Mouse (Mus musculus) olfactory bulb, adult 2 months (tissue): ENCODE data around the gene Arl8a. TPM values are rescaled to one million over a fixed set of nuclear protein-coding genes. Genes with fewer than 3 reads are reported as not detected.

ENCODE experiments used
- H3K27ac ChIP-seq: fragments of 200-500 bp; 2 replicates; pipeline ENCODE4 v1.5.1; 2012; ENCODE audit warnings: low read depth, low read length; ENCODE audit not compliant: insufficient read depth
- H3K4me1 ChIP-seq: fragments of 200-500 bp; 2 replicates; pipeline ENCODE4 v1.6.1; 2012; ENCODE audit warnings: low read length; ENCODE audit not compliant: control insufficient read depth, insufficient read depth
- H3K4me3 ChIP-seq: fragments of 200-500 bp; 2 replicates; pipeline ENCODE4 v1.5.1; 2012; ENCODE audit warnings: mild to moderate bottlenecking, low read depth, low read length, moderate library complexity; ENCODE audit not compliant: insufficient read depth
- CTCF ChIP-seq: fragments of 200-500 bp; IDR thresholded peaks from 2 replicates; pipeline ENCODE4 v1.5.1; 2012; ENCODE audit warnings: low read depth, mild to moderate bottlenecking, low read length, moderate library complexity; ENCODE audit not compliant: insufficient read depth
- POLR2A ChIP-seq: fragments of 200-500 bp; IDR thresholded peaks from 2 replicates; pipeline ENCODE4 v1.6.1; 2012; ENCODE audit warnings: mild to moderate bottlenecking, low read depth, low read length, moderate library complexity; ENCODE audit not compliant: insufficient read depth
- WGBS: fragments of 180-500 bp; shearing (Covaris S2); methylation state at CpG from one replicate; pipeline ENCODE4 v1.1.7; 2018; 5-methylcytosine and 5-hydroxymethylcytosine counted together
- polyA plus RNA-seq: library from polyadenylated mRNA; stranded (reverse); fragments of >200 nt; gene quantifications from 2 replicates; pipeline ENCODE4 v1.2.4, GENCODE M21; 2012; ENCODE audit warnings: low replicate concordance; ENCODE audit not compliant: missing spikeins, insufficient read depth, insufficient read length

Gene Arl8a
- polyA plus RNA-seq, 1 experiment: not detected

GRCm38 (mm10) chr1:135160411-135161050 lies 13.9 kb downstream of the Arl8a start:
- no peak overlapping the region for H3K4me3 ChIP-seq
- 76% methylated on average over 13 of the region's 13 CpGs for WGBS
- no peak for TF ChIP-seq POLR2A
- no peak for TF ChIP-seq CTCF
- H3K27ac ChIP-seq: no peak overlapping the region
- H3K4me1 ChIP-seq: peaks cover 21% of the 10 kb centered on the region

- Histone ChIP-seq H3K4me1 (peaks cover 21% of the 10 kb centered on the region), H3K27ac (peak overlapping the region; percentile 71; the same call in 1 of the 2 replicates), H3K4me3 (peak overlapping the region; percentile 24; the same call in 1 of the 2 replicates)
- TF ChIP-seq POLR2A (no peak), CTCF (no peak)
- 50% methylated on average over 6 of the region's 6 CpGs for WGBS
Observed at GRCm38 (mm10) chr1:135162720-135163119, 16.1 kb downstream of the Arl8a start.

DNA sequence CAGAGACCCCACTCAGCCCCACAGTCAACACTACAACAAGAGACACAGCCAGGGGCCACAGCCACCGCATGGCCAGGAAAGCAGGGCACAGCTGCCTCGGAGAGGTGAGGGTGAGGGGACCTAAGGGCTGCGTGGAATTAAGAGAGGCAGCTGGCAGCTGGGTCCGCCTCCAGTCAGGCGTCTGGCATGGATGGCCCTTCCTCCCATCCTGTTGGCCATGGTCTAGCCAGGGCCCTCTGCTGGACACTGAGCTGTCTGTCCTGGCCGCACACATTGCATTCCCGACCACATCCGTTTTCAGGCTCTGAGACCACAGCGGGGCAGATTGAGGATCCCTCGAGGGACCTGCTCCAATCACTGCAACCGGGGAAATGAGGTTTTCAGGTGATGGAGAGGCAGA lies 20.8 kb downstream of the Arl8a start, which contains the start of gene Gpr37l1:
Gene Gpr37l1 (minus strand): TSS at position 247 of the 400 bp plus-strand sequence.
- 66% methylated on average over 11 of the region's 11 CpGs for WGBS
- peaks cover 7% of the 10 kb centered on the region for H3K4me1 ChIP-seq
- H3K27ac ChIP-seq: peak within 1 kb of the TSS; percentile 71
- peak within 1 kb of the TSS; percentile 36 for H3K4me3 ChIP-seq
- no peak for TF ChIP-seq POLR2A
- no peak for TF ChIP-seq CTCF

DNA sequence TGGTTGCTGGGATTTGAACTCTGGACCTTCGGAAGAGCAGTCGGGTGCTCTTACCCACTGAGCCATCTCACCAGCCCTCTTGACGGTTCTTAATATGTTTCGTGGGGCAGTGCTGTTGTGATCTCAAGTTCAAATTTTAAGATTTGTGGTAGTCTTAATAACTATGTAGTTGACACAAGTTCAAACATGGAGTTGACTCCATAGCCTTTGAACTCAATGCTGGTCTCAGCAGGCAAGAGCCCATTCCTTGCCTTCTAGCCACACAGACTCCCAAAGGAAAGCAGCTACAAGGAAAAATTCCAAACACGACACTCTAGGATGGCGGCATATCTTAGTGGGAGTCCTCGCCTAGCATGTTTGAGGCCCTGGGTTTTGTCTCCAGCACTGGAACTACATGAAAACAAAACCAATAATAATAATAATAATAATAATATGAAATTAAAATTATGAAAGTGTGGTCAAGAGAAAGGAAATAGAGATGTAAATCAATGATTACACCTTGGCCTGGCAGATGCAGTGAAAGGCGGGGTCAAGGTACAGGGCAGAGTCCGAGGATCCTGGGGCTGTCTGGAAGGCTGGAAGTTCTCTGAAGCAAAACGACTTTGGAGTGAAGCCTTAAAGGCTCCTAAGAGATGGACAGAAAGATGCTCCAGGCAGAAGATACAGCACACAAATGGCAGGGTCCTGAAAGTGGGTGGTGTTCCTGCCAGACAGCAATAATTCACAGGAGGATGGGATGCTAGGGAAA lies 22.0 kb downstream of the Arl8a start:
- Histone ChIP-seq H3K4me3 (no peak overlapping the region), H3K4me1 (peaks cover 7% of the 10 kb centered on the region), H3K27ac (no peak overlapping the region)
- TF ChIP-seq CTCF (no peak), POLR2A (no peak)
- 92% methylated on average over 10 of the region's 10 CpGs for WGBS

DNA sequence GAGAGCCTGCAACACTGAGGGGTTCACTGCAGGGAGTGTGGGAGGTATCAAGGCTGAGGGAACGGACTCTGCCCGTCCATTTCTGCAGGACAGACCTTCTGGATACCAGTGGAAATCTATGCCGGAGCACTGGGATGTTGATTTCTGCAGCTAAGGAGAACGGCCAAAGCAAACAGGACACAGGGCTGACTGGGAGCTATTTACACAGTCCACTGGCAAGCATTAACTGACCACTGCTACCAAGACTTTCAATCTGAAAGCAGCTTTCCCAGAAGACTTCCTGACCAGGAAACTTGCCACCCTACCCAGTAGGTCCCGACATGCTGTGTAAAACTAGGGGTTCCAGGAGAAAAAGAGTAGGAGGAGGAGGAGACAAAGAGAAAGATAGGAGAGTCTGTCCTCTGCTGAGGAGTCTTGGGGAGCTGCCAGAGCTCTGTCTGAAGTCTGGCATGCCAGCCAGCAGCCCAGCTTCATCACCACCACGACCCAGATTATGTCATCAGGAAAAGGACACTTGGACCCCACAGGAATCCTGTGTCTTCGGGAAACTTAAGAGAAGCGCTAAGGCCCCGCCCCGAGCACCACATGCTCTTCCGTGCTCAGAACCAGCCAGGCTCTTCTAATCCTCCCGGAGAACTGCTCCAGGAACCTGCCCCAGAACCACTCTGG lies 23.1 kb downstream of the Arl8a start:
- 33% methylated on average over 12 of the region's 12 CpGs for WGBS
- H3K4me1 ChIP-seq: peaks cover 7% of the 10 kb centered on the region
- peak overlapping the region; percentile 28; the same call in 1 of the 2 replicates for H3K27ac ChIP-seq
- H3K4me3 ChIP-seq: no peak overlapping the region
- TF ChIP-seq CTCF: no peak
- TF ChIP-seq POLR2A: no peak

DNA sequence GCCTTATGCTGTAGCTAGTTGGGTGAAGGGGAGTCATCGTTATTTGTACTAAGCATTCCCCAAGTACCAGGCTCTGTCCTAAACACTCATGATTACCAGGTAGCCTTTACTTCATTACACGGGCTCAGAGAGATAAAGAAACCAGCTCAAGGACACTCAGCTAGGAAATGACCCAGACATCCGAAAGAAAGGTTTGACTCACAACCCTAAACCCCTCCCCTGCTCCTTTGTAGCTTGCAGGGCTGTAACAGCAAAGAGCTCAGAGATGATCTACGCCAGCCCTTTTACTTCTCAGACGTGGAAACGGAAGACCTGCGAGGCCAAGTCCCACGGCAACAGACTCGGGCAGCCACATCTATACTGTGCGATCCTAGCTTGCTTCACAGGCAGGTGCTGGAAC lies 23.7 kb downstream of the Arl8a start:
- H3K27ac ChIP-seq: no peak overlapping the region
- 72% methylated on average over 10 of the region's 10 CpGs for WGBS
- TF ChIP-seq CTCF: no peak
- no peak for TF ChIP-seq POLR2A
- peaks cover 7% of the 10 kb centered on the region for H3K4me1 ChIP-seq
- H3K4me3 ChIP-seq: no peak overlapping the region

DNA sequence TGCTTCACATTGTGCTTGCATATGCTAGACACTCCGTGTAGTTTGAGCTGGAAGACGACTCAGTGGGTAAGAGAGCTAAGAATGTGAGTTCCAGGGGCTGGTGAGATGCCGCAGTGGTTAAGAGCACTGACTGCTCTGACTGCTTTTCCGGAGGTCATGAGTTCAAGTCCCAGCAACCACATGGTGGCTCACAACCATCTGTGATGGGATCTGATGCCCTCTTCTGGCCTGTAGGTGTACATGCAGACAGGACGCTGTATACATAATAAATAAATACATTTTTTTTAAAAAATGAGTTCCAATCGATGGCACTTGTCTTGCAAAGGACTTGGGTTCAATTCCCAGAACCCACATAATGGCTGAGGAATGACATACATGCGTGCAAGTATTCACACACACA lies 24.6 kb downstream of the Arl8a start:
- H3K27ac ChIP-seq: no peak overlapping the region
- H3K4me1 ChIP-seq: peaks cover 7% of the 10 kb centered on the region
- 85% methylated on average over 7 of the region's 7 CpGs for WGBS
- H3K4me3 ChIP-seq: no peak overlapping the region
- TF ChIP-seq POLR2A: no peak
- TF ChIP-seq CTCF: no peak

DNA sequence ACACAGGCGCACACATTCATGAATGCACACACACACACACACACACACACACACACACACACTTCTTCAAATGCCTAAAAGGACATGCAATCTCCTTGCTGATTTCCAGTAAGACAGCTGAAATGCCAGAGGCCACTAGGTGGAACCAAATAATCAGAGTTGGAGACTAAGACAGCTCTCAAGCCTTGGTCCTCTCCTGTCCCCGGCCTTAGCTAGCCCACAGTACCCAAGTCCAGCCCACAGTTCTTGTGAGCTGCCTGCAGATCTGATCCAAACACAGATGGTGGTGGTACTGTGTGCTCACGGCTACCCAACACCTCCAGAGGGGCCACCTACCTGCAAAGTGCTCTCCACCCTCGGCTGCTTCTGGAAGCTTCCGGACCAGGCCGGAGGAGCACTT lies 25.4 kb downstream of the Arl8a start:
- H3K27ac ChIP-seq: no peak overlapping the region
- WGBS: 51% methylated on average over 6 of the region's 6 CpGs
- TF ChIP-seq CTCF (peak; percentile 20; the same call in 1 of the 2 replicates), POLR2A (no peak)
- peaks cover 7% of the 10 kb centered on the region for H3K4me1 ChIP-seq
- no peak overlapping the region for H3K4me3 ChIP-seq

GRCm38 (mm10) chr1:135173311-135173710 lies 26.7 kb downstream of the Arl8a start:
- Histone ChIP-seq H3K4me1 (peaks cover 7% of the 10 kb centered on the region), H3K27ac (no peak overlapping the region), H3K4me3 (no peak overlapping the region)
- 95% methylated on average over 6 of the region's 6 CpGs for WGBS
- no peak for TF ChIP-seq CTCF
- TF ChIP-seq POLR2A: no peak
